Mouse (Mus musculus): Measurements from ENCODE around the gene Tmem150c. TPM values are rescaled to one million over a fixed set of nuclear protein-coding genes. Genes with fewer than 3 reads are reported as not detected.
A peak's percentile ranks its signal among the peaks of the same experiment; 100 is the strongest.

Gene Tmem150c
- polyA plus RNA-seq, 1 experiment from 2014 or later: 1.7 TPM

DNA sequence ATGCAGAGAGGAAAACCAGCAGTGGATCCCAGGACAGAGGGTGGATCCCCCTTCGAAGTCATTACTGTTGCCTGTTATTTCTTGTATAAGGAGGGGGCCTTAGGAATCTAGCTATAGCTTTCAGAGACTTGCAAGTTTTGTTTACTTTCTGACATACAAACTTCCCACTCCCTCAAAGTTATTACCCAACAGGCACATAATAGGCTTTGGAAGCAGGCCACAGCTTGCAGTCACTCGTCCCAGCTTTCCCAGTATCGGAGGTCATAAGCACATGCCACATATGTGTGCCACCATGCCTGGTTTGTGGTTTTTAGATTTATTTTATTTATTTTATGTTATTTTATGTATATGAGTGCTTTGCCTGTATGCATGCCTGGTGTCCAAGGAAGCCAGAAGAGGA lies 3.2 kb upstream of the Tmem150c start:
- H3K4me3 ChIP-seq: no peak overlapping the region
- no peaks in the 10 kb centered on the region for H3K36me3 ChIP-seq (replicated peaks)
- DNase-seq (ENCODE audit: low spot score): no peak
- H3K4me1 ChIP-seq: peaks cover 20% of the 10 kb centered on the region
- H3K27ac ChIP-seq (replicated peaks): no peak overlapping the region
- 86% methylated on average over 3 of the region's 3 CpGs for WGBS
- H3K9me3 ChIP-seq: no peaks in the 10 kb centered on the region
- H3K27me3 ChIP-seq (replicated peaks; ENCODE audit: low read depth, poor library complexity, severe bottlenecking): peaks cover 49% of the 10 kb centered on the region

DNA sequence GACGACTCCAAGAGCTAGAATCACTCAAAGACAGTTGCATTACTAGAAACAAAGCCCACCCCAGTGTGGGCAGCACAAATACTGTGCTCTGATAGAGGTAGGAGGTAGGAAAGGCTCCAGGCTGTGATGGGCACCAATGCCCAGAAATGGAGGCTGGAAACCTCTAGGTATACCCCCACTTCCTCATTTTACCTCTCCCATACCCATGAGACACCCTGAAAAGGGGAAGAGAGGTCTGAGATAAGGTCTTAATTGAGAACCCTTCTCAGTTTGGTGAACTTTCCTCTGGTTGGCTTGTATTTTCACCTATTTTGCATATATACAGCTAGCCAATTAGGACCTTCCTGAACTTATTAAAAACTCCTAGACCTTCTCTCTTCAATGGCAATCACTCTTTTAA lies 2.4 kb upstream of the Tmem150c start:
- Histone ChIP-seq H3K4me3 (no peak overlapping the region), H3K27ac (replicated peaks) (no peak overlapping the region), H3K27me3 (replicated peaks; ENCODE audit: low read depth, poor library complexity, severe bottlenecking) (peaks cover 57% of the 10 kb centered on the region), H3K4me1 (peaks cover 20% of the 10 kb centered on the region), H3K9me3 (no peaks in the 10 kb centered on the region), H3K36me3 (replicated peaks) (no peaks in the 10 kb centered on the region)
- 76% methylated on average over 1 of the region's 1 CpGs for WGBS
- no peak for DNase-seq (ENCODE audit: low spot score)

- Histone ChIP-seq H3K4me1 (peaks cover 16% of the 10 kb centered on the region), H3K27ac (replicated peaks) (peak overlapping the region; percentile 80), H3K36me3 (replicated peaks) (no peaks in the 10 kb centered on the region), H3K9me3 (no peaks in the 10 kb centered on the region), H3K4me3 (peak overlapping the region; percentile 71), H3K27me3 (replicated peaks; ENCODE audit: low read depth, poor library complexity, severe bottlenecking) (peaks cover 60% of the 10 kb centered on the region)
- under 1% methylated on average over 98 of the region's 101 CpGs for WGBS
- DNase-seq (ENCODE audit: low spot score): peak; percentile 62
These were observed 594 bp downstream of the Tmem150c start for GRCm38 (mm10) chr5:100158791-100159637.

DNA sequence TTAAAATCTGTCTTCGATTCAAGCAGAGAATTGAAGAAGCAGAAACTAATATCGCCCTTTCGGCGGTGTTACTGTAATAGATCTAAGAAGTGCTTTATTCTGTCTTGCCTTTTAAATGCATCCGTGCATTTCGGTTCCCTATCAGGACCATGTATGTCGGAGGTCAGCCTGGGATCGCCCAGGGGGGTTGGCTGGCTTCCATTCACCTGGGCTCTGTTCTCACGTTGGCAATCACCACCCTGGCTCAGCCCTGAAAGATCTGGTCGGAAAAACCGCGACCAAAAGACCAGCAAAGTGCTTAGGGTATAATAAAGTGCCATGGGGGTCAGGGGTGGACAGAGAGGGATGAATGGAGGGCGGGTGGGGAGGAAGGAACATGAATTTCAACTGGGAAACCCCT lies 1.3 kb downstream of the Tmem150c start:
- Histone ChIP-seq H3K4me1 (peaks cover 16% of the 10 kb centered on the region), H3K27me3 (replicated peaks; ENCODE audit: low read depth, poor library complexity, severe bottlenecking) (peaks cover 61% of the 10 kb centered on the region), H3K36me3 (replicated peaks) (no peaks in the 10 kb centered on the region), H3K27ac (replicated peaks) (no peak overlapping the region), H3K4me3 (peak overlapping the region; percentile 71), H3K9me3 (no peaks in the 10 kb centered on the region)
- peak; percentile 20 for DNase-seq (ENCODE audit: low spot score)
- WGBS: 17% methylated on average over 13 of the region's 13 CpGs

- no peak for DNase-seq (ENCODE audit: low spot score)
- Histone ChIP-seq H3K27ac (replicated peaks) (no peak overlapping the region), H3K4me3 (no peak overlapping the region), H3K36me3 (replicated peaks) (no peaks in the 10 kb centered on the region), H3K4me1 (peaks cover 16% of the 10 kb centered on the region), H3K27me3 (replicated peaks; ENCODE audit: low read depth, poor library complexity, severe bottlenecking) (peaks cover 48% of the 10 kb centered on the region), H3K9me3 (no peaks in the 10 kb centered on the region)
- WGBS: 79% methylated on average over 6 of the region's 6 CpGs
These were observed 4.0 kb downstream of the Tmem150c start for GRCm38 (mm10) chr5:100155646-100156045.

- 67% methylated on average over 3 of the region's 3 CpGs for WGBS
- DNase-seq (ENCODE audit: low spot score): peak; percentile 49
- H3K4me3 ChIP-seq: no peak overlapping the region
- H3K27me3 ChIP-seq (replicated peaks; ENCODE audit: low read depth, poor library complexity, severe bottlenecking): 0 out of 2 replicates have a peak, but pooled peaks cover 7% of the 10 kb centered on the region
- H3K4me1 ChIP-seq: no peaks in the 10 kb centered on the region
- no peak overlapping the region for H3K27ac ChIP-seq (replicated peaks)
- no peaks in the 10 kb centered on the region for H3K36me3 ChIP-seq (replicated peaks)
- H3K9me3 ChIP-seq: no peaks in the 10 kb centered on the region
These were observed 9.6 kb downstream of the Tmem150c start for GRCm38 (mm10) chr5:100149967-100150366.

DNA sequence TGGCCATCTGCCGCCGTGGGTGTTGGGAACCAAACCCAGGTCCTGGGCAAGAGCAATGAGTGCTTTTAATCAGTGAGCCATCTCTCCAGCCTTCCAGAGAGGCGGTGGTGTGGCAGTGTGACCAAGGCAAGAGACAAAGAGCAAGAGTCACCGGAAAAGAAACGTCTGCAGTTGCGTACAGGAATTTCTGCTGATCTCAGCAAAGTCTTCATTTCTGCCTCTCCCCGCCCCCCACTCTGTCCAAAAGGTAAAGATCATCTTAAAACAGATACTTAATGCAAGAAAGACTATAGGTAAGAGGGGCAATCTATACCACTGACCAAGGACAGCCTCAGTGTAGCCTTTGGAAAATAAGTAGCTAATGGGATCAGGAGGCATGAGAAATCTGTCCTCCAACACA lies 14.8 kb downstream of the Tmem150c start:
- no peaks in the 10 kb centered on the region for H3K27me3 ChIP-seq (replicated peaks; ENCODE audit: low read depth, poor library complexity, severe bottlenecking)
- no peak for DNase-seq (ENCODE audit: low spot score)
- H3K27ac ChIP-seq (replicated peaks): no peak overlapping the region
- no peak overlapping the region for H3K4me3 ChIP-seq
- WGBS: 86% methylated on average over 7 of the region's 7 CpGs
- no peaks in the 10 kb centered on the region for H3K4me1 ChIP-seq
- H3K9me3 ChIP-seq: no peaks in the 10 kb centered on the region
- H3K36me3 ChIP-seq (replicated peaks): no peaks in the 10 kb centered on the region

DNA sequence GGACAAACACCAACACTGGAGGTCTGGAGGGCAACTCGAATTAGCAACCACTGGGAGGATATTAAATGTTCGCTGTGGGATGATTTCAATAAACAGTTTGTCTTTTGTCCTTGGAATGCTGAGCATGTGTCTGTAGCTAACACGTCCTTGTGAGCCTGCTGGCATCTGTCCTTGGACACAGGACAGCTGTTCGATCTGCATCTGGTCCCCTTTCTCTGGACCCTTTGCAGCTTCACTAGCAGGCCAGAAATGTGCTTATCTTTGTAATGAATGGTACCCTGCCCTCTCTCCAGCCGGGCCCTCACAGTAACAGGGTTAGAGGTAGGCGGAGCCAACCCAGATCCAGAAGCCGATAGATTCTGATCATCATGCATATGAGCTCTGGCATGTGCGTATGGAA lies 32.3 kb downstream of the Tmem150c start:
- WGBS: 72% methylated on average over 8 of the region's 8 CpGs
- Histone ChIP-seq H3K4me1 (no peaks in the 10 kb centered on the region), H3K27me3 (replicated peaks; ENCODE audit: low read depth, poor library complexity, severe bottlenecking) (no peaks in the 10 kb centered on the region), H3K27ac (replicated peaks) (no peak overlapping the region), H3K4me3 (no peak overlapping the region), H3K36me3 (replicated peaks) (no peaks in the 10 kb centered on the region), H3K9me3 (no peaks in the 10 kb centered on the region)
- no peak for DNase-seq (ENCODE audit: low spot score)

DNA sequence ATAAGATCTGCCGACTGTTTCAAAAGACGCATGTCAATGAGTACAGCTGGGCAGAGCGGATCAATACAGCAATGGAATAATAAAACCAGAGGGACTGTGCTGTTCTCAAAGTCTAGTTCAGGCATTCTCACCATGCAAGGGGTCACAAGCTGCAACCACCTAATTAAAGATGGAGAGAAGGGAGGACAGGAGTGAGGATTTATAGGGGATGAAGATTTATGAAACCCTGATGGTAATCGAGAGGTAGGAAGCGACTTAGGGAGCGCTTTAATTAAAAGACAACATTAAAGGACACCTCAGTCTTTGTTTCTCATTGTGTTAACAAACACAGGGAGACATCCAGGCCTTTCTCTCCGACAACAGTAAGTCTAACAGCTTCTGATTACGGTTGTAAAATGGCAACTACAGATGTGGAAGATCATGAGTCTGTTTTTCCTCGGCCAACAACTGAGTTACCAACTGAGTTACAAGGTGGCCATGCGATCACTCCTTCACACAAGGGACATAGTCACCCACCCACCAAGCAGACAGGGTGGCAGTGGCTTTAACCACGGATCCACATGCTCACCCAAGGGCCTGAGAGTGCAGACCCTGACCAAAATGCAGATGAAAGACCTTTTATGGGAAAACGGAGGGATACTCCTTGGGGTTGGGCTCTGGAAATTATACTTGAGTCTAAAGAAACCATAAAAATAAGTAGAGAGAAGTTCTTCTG lies 34.0 kb downstream of the Tmem150c start:
- DNase-seq (ENCODE audit: low spot score): no peak
- H3K27me3 ChIP-seq (replicated peaks; ENCODE audit: low read depth, poor library complexity, severe bottlenecking): peaks cover 7% of the 10 kb centered on the region
- H3K4me3 ChIP-seq: no peak overlapping the region
- 84% methylated on average over 12 of the region's 12 CpGs for WGBS
- no peak overlapping the region for H3K27ac ChIP-seq (replicated peaks)
- no peaks in the 10 kb centered on the region for H3K9me3 ChIP-seq
- peaks cover 8% of the 10 kb centered on the region for H3K4me1 ChIP-seq
- H3K36me3 ChIP-seq (replicated peaks): no peaks in the 10 kb centered on the region

DNA sequence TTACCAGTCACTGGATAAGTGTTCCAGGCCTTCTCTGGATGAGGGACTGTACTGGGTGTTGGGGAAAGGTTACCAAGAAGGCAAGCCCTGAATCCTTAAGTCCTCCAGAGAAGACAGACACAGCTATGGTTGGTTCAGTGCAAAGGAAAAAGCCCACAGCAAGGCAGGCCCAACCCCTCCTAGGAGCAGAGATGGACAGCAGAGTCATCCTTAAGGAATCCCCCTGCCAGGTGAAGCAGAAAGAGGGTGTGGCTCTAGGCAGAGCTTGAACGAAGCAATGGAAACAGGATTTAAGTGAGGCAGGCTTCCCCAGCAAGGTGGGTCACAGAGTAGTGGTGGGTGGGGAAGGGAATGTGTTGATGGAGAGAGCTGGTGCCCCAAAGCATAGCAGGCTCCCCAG lies 35.1 kb downstream of the Tmem150c start:
- Histone ChIP-seq H3K36me3 (replicated peaks) (no peaks in the 10 kb centered on the region), H3K4me1 (peaks cover 12% of the 10 kb centered on the region), H3K27ac (replicated peaks) (no peak overlapping the region), H3K27me3 (replicated peaks; ENCODE audit: low read depth, poor library complexity, severe bottlenecking) (peaks cover 18% of the 10 kb centered on the region), H3K9me3 (no peaks in the 10 kb centered on the region), H3K4me3 (no peak overlapping the region)
- DNase-seq (ENCODE audit: low spot score): no peak
- 44% methylated on average over 1 of the region's 1 CpGs for WGBS

- WGBS: 62% methylated on average over 7 of the region's 7 CpGs
- H3K27me3 ChIP-seq (replicated peaks; ENCODE audit: low read depth, poor library complexity, severe bottlenecking): peaks cover 30% of the 10 kb centered on the region
- peaks cover 12% of the 10 kb centered on the region for H3K4me1 ChIP-seq
These were observed 36.3 kb downstream of the Tmem150c start for GRCm38 (mm10) chr5:100123283-100123682.

DNA sequence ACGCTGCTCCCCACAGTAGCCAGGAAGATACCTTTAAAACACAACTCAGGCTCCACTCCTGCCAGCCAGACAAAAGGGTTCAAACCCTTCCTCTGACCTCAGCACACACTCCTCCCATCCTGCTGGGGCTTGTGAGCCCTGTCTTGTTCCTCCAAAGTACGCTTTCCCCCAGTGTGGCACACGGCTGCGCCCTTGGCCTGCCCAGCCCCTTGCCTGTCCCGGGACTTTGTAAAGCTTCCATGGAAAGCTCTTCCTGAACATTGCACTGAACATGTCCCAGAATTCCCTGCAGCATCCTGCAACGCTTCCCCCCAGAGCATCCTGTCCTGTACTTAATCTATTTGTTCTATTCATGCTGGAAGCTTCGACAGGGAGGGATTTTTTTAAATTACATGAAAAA lies 38.4 kb downstream of the Tmem150c start:
- peak overlapping the region; percentile 48 for H3K4me3 ChIP-seq
- DNase-seq (ENCODE audit: low spot score): no peak
- WGBS: 38% methylated on average over 7 of the region's 7 CpGs

More at GRCm38 (mm10) chr5:100123283-100123682, 36.3 kb downstream of the Tmem150c start:
- Histone ChIP-seq H3K36me3 (replicated peaks) (no peaks in the 10 kb centered on the region), H3K9me3 (no peaks in the 10 kb centered on the region), H3K27ac (replicated peaks) (no peak overlapping the region), H3K4me3 (no peak overlapping the region)
- no peak for DNase-seq (ENCODE audit: low spot score)

More for the DNA sequence above, 38.4 kb downstream of the Tmem150c start:
- H3K27ac ChIP-seq (replicated peaks): 0 out of 2 replicates have a peak overlapping the region, but pooled peaks have one; percentile 35
- peaks cover 12% of the 10 kb centered on the region for H3K4me1 ChIP-seq
- peaks cover 31% of the 10 kb centered on the region for H3K27me3 ChIP-seq (replicated peaks; ENCODE audit: low read depth, poor library complexity, severe bottlenecking)
- H3K36me3 ChIP-seq (replicated peaks): no peaks in the 10 kb centered on the region
- H3K9me3 ChIP-seq: no peaks in the 10 kb centered on the region

All from embryonic facial prominence, embryonic 10.5 days (tissue).